Mouse (Mus musculus) bone marrow, adult 2 months (tissue): ENCODE results near the gene Csf2. TPM values are rescaled to one million over a fixed set of nuclear protein-coding genes. Genes with fewer than 3 reads are reported as not detected.

ENCODE experiments used
- H3K27ac ChIP-seq: fragments of 200-500 bp; 2 replicates; pipeline ENCODE4 v1.5.1; 2012; ENCODE audit warnings: low read depth, mild to moderate bottlenecking, control low read depth, inconsistent platforms, low read length; ENCODE audit not compliant: control insufficient read depth, poor library complexity, insufficient read depth
- H3K4me1 ChIP-seq: fragments of 200-500 bp; 2 replicates; pipeline ENCODE4 v1.6.1; 2011; ENCODE audit warnings: low read length; ENCODE audit not compliant: control insufficient read depth, insufficient read depth
- H3K4me3 ChIP-seq: fragments of 200-500 bp; replicated peaks from 2 replicates; pipeline ENCODE3; 2011; ENCODE audit warnings: mild to moderate bottlenecking, low read depth, low read length, control low read depth; ENCODE audit not compliant: control insufficient read depth
- CTCF ChIP-seq: fragments of 200-500 bp; IDR thresholded peaks from 2 replicates; pipeline ENCODE4 v1.5.1; 2011; ENCODE audit warnings: low read length, control low read depth; ENCODE audit not compliant: control insufficient read depth, insufficient read depth
- POLR2A ChIP-seq: fragments of 200-500 bp; IDR thresholded peaks from 2 replicates; pipeline ENCODE4 v1.6.1; 2011; ENCODE audit warnings: low read depth, mild to moderate bottlenecking, control low read depth, low read length, borderline replicate concordance; ENCODE audit not compliant: control insufficient read depth
- WGBS: fragments of 180-500 bp; shearing (Covaris S2); methylation state at CpG from one replicate; pipeline ENCODE4 v1.1.7; 2018; 5-methylcytosine and 5-hydroxymethylcytosine counted together
- polyA plus RNA-seq: library from polyadenylated mRNA; stranded (reverse); fragments of >200 nt; gene quantifications from 2 replicates; pipeline ENCODE4 v1.2.4, GENCODE M21; 2011; ENCODE audit warnings: low replicate concordance; ENCODE audit not compliant: missing spikeins, insufficient read depth, insufficient read length

Gene Csf2
- polyA plus RNA-seq, 1 experiment = not detected

GRCm38 (mm10) chr11:54204781-54205180 lies 44.7 kb downstream of the Csf2 start:
- no peak overlapping the region for H3K27ac ChIP-seq
- TF ChIP-seq CTCF = no peak
- no peak for TF ChIP-seq POLR2A
- no peaks in the 10 kb centered on the region; the same call in 1 of the 2 replicates for H3K4me1 ChIP-seq
- no peak overlapping the region for H3K4me3 ChIP-seq
- 83% methylated on average over 2 of the region's 2 CpGs for WGBS

- no peak overlapping the region for H3K4me3 ChIP-seq
- TF ChIP-seq POLR2A (no peak), CTCF (no peak)
- H3K27ac ChIP-seq = no peak overlapping the region
- no peaks in the 10 kb centered on the region; the same call in 1 of the 2 replicates for H3K4me1 ChIP-seq
- 81% methylated on average over 2 of the region's 2 CpGs for WGBS
These were observed 46.3 kb downstream of the Csf2 start for GRCm38 (mm10) chr11:54203162-54203561.

- WGBS = 50% methylated on average over 3 of the region's 3 CpGs
- no peak overlapping the region for H3K27ac ChIP-seq
- H3K4me1 ChIP-seq = no peaks in the 10 kb centered on the region; the same call in 1 of the 2 replicates
- no peak for TF ChIP-seq POLR2A
- TF ChIP-seq CTCF = no peak
- H3K4me3 ChIP-seq = no peak overlapping the region
These were observed 47.4 kb downstream of the Csf2 start for GRCm38 (mm10) chr11:54201881-54202685.

- TF ChIP-seq POLR2A (no peak), CTCF (no peak)
- H3K4me1 ChIP-seq = no peaks in the 10 kb centered on the region; the same call in 1 of the 2 replicates
- no peak overlapping the region for H3K27ac ChIP-seq
- 9% methylated on average over 5 of the region's 5 CpGs for WGBS
- H3K4me3 ChIP-seq = no peak overlapping the region
These were observed 48.1 kb downstream of the Csf2 start for GRCm38 (mm10) chr11:54201287-54201773.

Other genes starting within 250 kb of the Csf2 start
- 20.7 and 34.8 TPM in 2 replicates for gene Slc22a4, start 221.6 kb downstream of the Csf2 start, polyA plus RNA-seq
- gene Pdlim4, start 180.7 kb downstream of the Csf2 start, polyA plus RNA-seq = 3.7 and 3.8 TPM in 2 replicates
- gene P4ha2, start 149.6 kb downstream of the Csf2 start, polyA plus RNA-seq = 5.1 and 9.4 TPM in 2 replicates
- gene Il3, start 17.6 kb upstream of the Csf2 start, polyA plus RNA-seq = not detected in 2 replicates
- 1.3 and 4.1 TPM in 2 replicates for gene Acsl6, start 54.1 kb upstream of the Csf2 start, polyA plus RNA-seq
- gene Meikin, start 121.0 kb upstream of the Csf2 start, polyA plus RNA-seq = not detected in 2 replicates
- gene Fnip1, start 188.5 kb upstream of the Csf2 start, polyA plus RNA-seq = 4.5 and 7.5 TPM in 2 replicates